In genomic region chr2:152406126-152406525, GRCm38 (mm10) we compare ENCODE assay signal across 8 mouse cellular contexts. TPM values are rescaled to one million over a fixed set of nuclear protein-coding genes. Genes with fewer than 3 reads are reported as not detected.
DNase-seq lines count a peak whose midpoint lies in the region; ATAC-seq and TF ChIP-seq lines count a peak whose summit lies in the region.

No protein-coding gene starts in this region.

- intact Hi-C loops in heart, postnatal 10 days (cut with DNase I), result no loop called here

- peaks cover 2% of the 10 kb centered on the region for H3K4me1 ChIP-seq in ES-Bruce4 (ENCODE audit: control insufficient read depth, insufficient read depth, low read length)
- H3K4me1 ChIP-seq in forebrain, embryonic 13.5 days, result peaks cover 31% of the 10 kb centered on the region
- H3K4me1 ChIP-seq in liver, embryonic 16.5 days (ENCODE audit: control insufficient read depth, low read depth, low read length), result peaks cover 28% of the 10 kb centered on the region
- peaks cover 16% of the 10 kb centered on the region for H3K4me1 ChIP-seq in neural tube, embryonic 14.5 days (ENCODE audit: control insufficient read depth, insufficient read depth, low read length)
- peaks cover 21% of the 10 kb centered on the region for H3K4me1 ChIP-seq in testis, adult 2 months (ENCODE audit: control insufficient read depth, insufficient read depth, low read length)

- no peak for TF ChIP-seq CTCF in ES-Bruce4 (IDR thresholded peaks at IDR 0.05; ENCODE audit: low read depth, low read length)
- TF ChIP-seq CTCF in testis, adult 2 months (IDR thresholded peaks at IDR 0.05; ENCODE audit: control insufficient read depth, insufficient read depth, insufficient replicate concordance, low read depth, low read length), result no peak

- no peak overlapping the region for H3K27ac ChIP-seq in ES-Bruce4 (ENCODE audit: insufficient read depth, low read length)
- peak overlapping the region; percentile 79 for H3K27ac ChIP-seq in forebrain, embryonic 13.5 days
- peak overlapping the region; percentile 59 for H3K27ac ChIP-seq in liver, embryonic 16.5 days (ENCODE audit: low read length)
- peak overlapping the region; percentile 66 for H3K27ac ChIP-seq in neural tube, embryonic 14.5 days (ENCODE audit: low read depth, low read length)
- H3K27ac ChIP-seq in testis, adult 2 months (ENCODE audit: control insufficient read depth, insufficient read depth, low read depth, low read length), result peak overlapping the region; percentile 65; the same call in 1 of the 2 replicates

- no peaks in the 10 kb centered on the region for H3K9me3 ChIP-seq in ES-Bruce4 (replicated peaks; ENCODE audit: control insufficient read depth, insufficient read depth, low read length, poor library complexity, severe bottlenecking)
- no peaks in the 10 kb centered on the region for H3K9me3 ChIP-seq in forebrain, embryonic 13.5 days (replicated peaks)
- H3K9me3 ChIP-seq in liver, embryonic 16.5 days (replicated peaks; ENCODE audit: control insufficient read depth, low read length), result no peaks in the 10 kb centered on the region
- H3K9me3 ChIP-seq in neural tube, embryonic 14.5 days (ENCODE audit: control insufficient read depth, low read length), result no peaks in the 10 kb centered on the region

- H3K27me3 ChIP-seq in ES-Bruce4 (ENCODE audit: control insufficient read depth, insufficient read depth, low read length, poor library complexity, severe bottlenecking), result no peaks in the 10 kb centered on the region
- H3K27me3 ChIP-seq in forebrain, embryonic 13.5 days, result no peaks in the 10 kb centered on the region
- no peaks in the 10 kb centered on the region for H3K27me3 ChIP-seq in liver, embryonic 16.5 days (ENCODE audit: control insufficient read depth, insufficient read depth, low read depth, low read length)
- no peaks in the 10 kb centered on the region for H3K27me3 ChIP-seq in neural tube, embryonic 14.5 days (ENCODE audit: control insufficient read depth, insufficient read depth, low read length)
- H3K27me3 ChIP-seq in testis, adult 2 months (ENCODE audit: control insufficient read depth, insufficient read depth, low read length), result no peaks in the 10 kb centered on the region

- DNase-seq in heart, postnatal 10 days, result peak; percentile 97 to 98
- peak; percentile 50 for DNase-seq in large intestine, adult 2 months (ENCODE audit: low read depth, low spot score)

- H3K36me3 ChIP-seq in ES-Bruce4 (ENCODE audit: control insufficient read depth, insufficient read depth, low read length, poor library complexity, severe bottlenecking), result no peaks in the 10 kb centered on the region
- H3K36me3 ChIP-seq in forebrain, embryonic 13.5 days (ENCODE audit: poor library complexity, severe bottlenecking), result no peaks in the 10 kb centered on the region
- H3K36me3 ChIP-seq in liver, embryonic 16.5 days (ENCODE audit: control insufficient read depth, insufficient read depth), result no peaks in the 10 kb centered on the region
- no peaks in the 10 kb centered on the region for H3K36me3 ChIP-seq in neural tube, embryonic 14.5 days (ENCODE audit: control insufficient read depth, insufficient read depth, low read length)
- H3K36me3 ChIP-seq in testis, adult 2 months (ENCODE audit: control insufficient read depth, insufficient read depth, low read length), result no peaks in the 10 kb centered on the region

- 0 out of 2 replicates have a peak overlapping the region, but pooled peaks have one; percentile 3 for H3K4me3 ChIP-seq in ES-Bruce4 (ENCODE audit: low read depth, low read length)
- peak overlapping the region; percentile 35 for H3K4me3 ChIP-seq in forebrain, embryonic 13.5 days
- H3K4me3 ChIP-seq in liver, embryonic 16.5 days (ENCODE audit: low read depth, low read length), result peak overlapping the region; percentile 50
- peak overlapping the region; percentile 29 for H3K4me3 ChIP-seq in neural tube, embryonic 14.5 days (ENCODE audit: low read depth, low read length)
- H3K4me3 ChIP-seq in testis, adult 2 months (ENCODE audit: control insufficient read depth, low read depth, low read length), result peak overlapping the region; percentile 78

- no peak for TF ChIP-seq POLR2A in ES-Bruce4 (IDR thresholded peaks at IDR 0.05; ENCODE audit: insufficient read depth, low read length)
- peak; percentile 43; the same call in 1 of the 2 replicates for TF ChIP-seq POLR2A in testis, adult 2 months (IDR thresholded peaks at IDR 0.05; ENCODE audit: control insufficient read depth, low read depth, low read length)

- H3K9ac ChIP-seq in ES-Bruce4 (ENCODE audit: low read depth, poor library complexity, severe bottlenecking), result 0 out of 2 replicates have a peak overlapping the region, but pooled peaks have one; percentile 30
- peak overlapping the region; percentile 60; the same call in 1 of the 2 replicates for H3K9ac ChIP-seq in forebrain, embryonic 13.5 days
- peak overlapping the region; percentile 55 for H3K9ac ChIP-seq in liver, embryonic 16.5 days (ENCODE audit: low read depth, low read length)
- H3K9ac ChIP-seq in neural tube, embryonic 14.5 days (replicated peaks; ENCODE audit: low read depth, low read length), result peak overlapping the region; percentile 37; the same call in 1 of the 2 replicates

- peak; percentile 100 for ATAC-seq in cerebellum, adult (ENCODE audit: insufficient number of reproducible peaks, low FRiP score, low TSS enrichment)
- peak; percentile 97 for ATAC-seq in forebrain, embryonic 13.5 days
- ATAC-seq in liver, embryonic 16.5 days (ENCODE audit: low read depth), result peak; percentile 99
- peak; percentile 96 for ATAC-seq in neural tube, embryonic 14.5 days (ENCODE audit: low read depth)

- under 1% methylated on average over 19 of the region's 19 CpGs for WGBS in forebrain, embryonic 13.5 days
- under 1% methylated on average over 19 of the region's 19 CpGs for WGBS in large intestine, adult 2 months
- under 1% methylated on average over 19 of the region's 19 CpGs for WGBS in liver, embryonic 16.5 days (ENCODE audit: insufficient replicate concordance)
- WGBS in neural tube, embryonic 14.5 days, result 0% methylated on average over 19 of the region's 19 CpGs

- no peak for TF ChIP-seq EP300 in ES-Bruce4 (IDR thresholded peaks at IDR 0.05; ENCODE audit: insufficient read depth, low read depth, low read length)

- peak overlapping the region; percentile 62 for H3K4me2 ChIP-seq in forebrain, embryonic 13.5 days
- H3K4me2 ChIP-seq in liver, embryonic 16.5 days (ENCODE audit: low read depth, low read length), result peak overlapping the region; percentile 82
- H3K4me2 ChIP-seq in neural tube, embryonic 14.5 days (ENCODE audit: low read depth, low read length), result peak overlapping the region; percentile 51

RNA-seq across cellular contexts. Expression of gene Sox12, which starts 8.3 kb away (rescaled TPM):
- polyA plus RNA-seq in ES-Bruce4 (2011; ENCODE audit: insufficient read depth, insufficient read length, low read depth, missing spikeins), result 27.5 and 31.3 TPM in 2 replicates
- polyA plus RNA-seq in forebrain, embryonic 13.5 days (2015; fragmentation: Nextera tagmentation; extraction: Ambion mirVana), result 15.8 and 17.6 TPM in 2 replicates
- total RNA-seq in heart, postnatal 10 days (2021), result 10 to 100 TPM; 26.3 to 37.8 TPM
- polyA plus RNA-seq in large intestine, adult 2 months (2012; rRNA removed), result 1.9 and 2.0 TPM in 2 replicates
- 0.77 and 0.99 TPM in 2 replicates for polyA plus RNA-seq in liver, embryonic 16.5 days (2015; fragmentation: Nextera tagmentation; extraction: Ambion mirVana)
- 19.2 and 19.7 TPM in 2 replicates for polyA plus RNA-seq in neural tube, embryonic 14.5 days (2014; fragmentation: Nextera tagmentation; extraction: Ambion mirVana)
- polyA plus RNA-seq in testis, adult 2 months (2012; rRNA removed), result 5.9 and 6.2 TPM in 2 replicates

RNA-seq across cellular contexts. Expression of gene Zcchc3, which starts 8.7 kb away (rescaled TPM):
- polyA plus RNA-seq in ES-Bruce4 (2011; ENCODE audit: insufficient read depth, insufficient read length, low read depth, missing spikeins), result 26.7 and 30.6 TPM in 2 replicates
- 25.3 and 25.9 TPM in 2 replicates for polyA plus RNA-seq in forebrain, embryonic 13.5 days (2015; fragmentation: Nextera tagmentation; extraction: Ambion mirVana)
- total RNA-seq in heart, postnatal 10 days (2021), result 10 to 100 TPM; 18.0 to 18.1 TPM
- 1.7 and 2.0 TPM in 2 replicates for polyA plus RNA-seq in large intestine, adult 2 months (2012; rRNA removed)
- 6.4 and 6.7 TPM in 2 replicates for polyA plus RNA-seq in liver, embryonic 16.5 days (2015; fragmentation: Nextera tagmentation; extraction: Ambion mirVana)
- 14.5 and 18.0 TPM in 2 replicates for polyA plus RNA-seq in neural tube, embryonic 14.5 days (2014; fragmentation: Nextera tagmentation; extraction: Ambion mirVana)
- polyA plus RNA-seq in testis, adult 2 months (2012; rRNA removed), result 2.5 and 2.8 TPM in 2 replicates

RNA-seq across cellular contexts. Expression of gene 6820408C15Rik, which starts 9.3 kb away (rescaled TPM):
- polyA plus RNA-seq in ES-Bruce4 (2011; ENCODE audit: insufficient read depth, insufficient read length, low read depth, missing spikeins), result not detected in 2 replicates
- polyA plus RNA-seq in forebrain, embryonic 13.5 days (2015; fragmentation: Nextera tagmentation; extraction: Ambion mirVana), result 1.6 and 2.6 TPM in 2 replicates
- total RNA-seq in heart, postnatal 10 days (2021), result 1 to 10 TPM; 3.7 to 4.3 TPM
- not detected in 2 replicates for polyA plus RNA-seq in large intestine, adult 2 months (2012; rRNA removed)
- 0.12 and 0.18 TPM in 2 replicates for polyA plus RNA-seq in liver, embryonic 16.5 days (2015; fragmentation: Nextera tagmentation; extraction: Ambion mirVana)
- 0.87 and 0.99 TPM in 2 replicates for polyA plus RNA-seq in neural tube, embryonic 14.5 days (2014; fragmentation: Nextera tagmentation; extraction: Ambion mirVana)
- polyA plus RNA-seq in testis, adult 2 months (2012; rRNA removed), result 54.7 and 73.0 TPM in 2 replicates

RNA-seq across cellular contexts. Expression of gene Nrsn2, which starts 29.7 kb away (rescaled TPM):
- polyA plus RNA-seq in ES-Bruce4 (2011; ENCODE audit: insufficient read depth, insufficient read length, low read depth, missing spikeins), result 1.1 TPM in 1 of 2 replicates, not detected in the other
- polyA plus RNA-seq in forebrain, embryonic 13.5 days (2015; fragmentation: Nextera tagmentation; extraction: Ambion mirVana), result 11.8 and 16.4 TPM in 2 replicates
- not detected for total RNA-seq in heart, postnatal 10 days (2021)
- 0.34 and 0.87 TPM in 2 replicates for polyA plus RNA-seq in large intestine, adult 2 months (2012; rRNA removed)
- polyA plus RNA-seq in liver, embryonic 16.5 days (2015; fragmentation: Nextera tagmentation; extraction: Ambion mirVana), result not detected in 2 replicates
- polyA plus RNA-seq in neural tube, embryonic 14.5 days (2014; fragmentation: Nextera tagmentation; extraction: Ambion mirVana), result 42.9 and 54.4 TPM in 2 replicates
- polyA plus RNA-seq in testis, adult 2 months (2012; rRNA removed), result 0.85 and 0.97 TPM in 2 replicates

RNA-seq across cellular contexts. Expression of gene Defb23, which starts 58.3 kb away (rescaled TPM):
- polyA plus RNA-seq in ES-Bruce4 (2011; ENCODE audit: insufficient read depth, insufficient read length, low read depth, missing spikeins), result not detected in 2 replicates
- polyA plus RNA-seq in forebrain, embryonic 13.5 days (2015; fragmentation: Nextera tagmentation; extraction: Ambion mirVana), result not detected in 2 replicates
- total RNA-seq in heart, postnatal 10 days (2021), result not detected
- not detected in 2 replicates for polyA plus RNA-seq in large intestine, adult 2 months (2012; rRNA removed)
- not detected in 2 replicates for polyA plus RNA-seq in liver, embryonic 16.5 days (2015; fragmentation: Nextera tagmentation; extraction: Ambion mirVana)
- polyA plus RNA-seq in neural tube, embryonic 14.5 days (2014; fragmentation: Nextera tagmentation; extraction: Ambion mirVana), result not detected in 2 replicates
- 1.4 TPM in 1 of 2 replicates, not detected in the other for polyA plus RNA-seq in testis, adult 2 months (2012; rRNA removed)

Comparison
In these comparisons a context has a peak if more than half of its experiments do, and no peak if none do; other contexts are left out.
1. H3K4me3 ChIP-seq: peak in every context shown above with its lines; median percentile 78 in testis, adult 2 months; 50 in liver, embryonic 16.5 days; 35 in forebrain, embryonic 13.5 days; 29 in neural tube, embryonic 14.5 days; 3 in ES-Bruce4.
2. RNA of gene 6820408C15Rik, which starts 9.3 kb away (polyA plus RNA-seq): 54.7 to 73.0 TPM in testis, adult 2 months; 1.6 to 2.6 TPM in forebrain, embryonic 13.5 days, 0.87 to 0.99 TPM in neural tube, embryonic 14.5 days, not detected in ES-Bruce4, 0.12 to 0.18 TPM in liver, embryonic 16.5 days and not detected in large intestine, adult 2 months; every median in the first group is over 10 times any median in the second.
3. Peak in every context shown above with its lines, with median percentiles within 50 percentile points of each other: H3K9ac ChIP-seq, ATAC-seq and H3K4me2 ChIP-seq.